ENCODE assay signal across 20 mouse cellular contexts in genomic region chr3:137608918-137609435, GRCm38 (mm10). TPM values are rescaled to one million over a fixed set of nuclear protein-coding genes. Genes with fewer than 3 reads are reported as not detected.
DNase-seq lines count a peak whose midpoint lies in the region; ATAC-seq lines count a peak whose summit lies in the region.
"Had no signal": no experiment of that assay in that cellular context is flagged by ENCODE, and none has a peak within 500 bp of the region (broad histone marks: within the 10 kb centered on the region; RNA-seq: fewer than 3 reads in every experiment).

No protein-coding gene starts in this region.

- ATAC-seq in frontal cortex, adult (ENCODE audit: low TSS enrichment), result peak; percentile 95
- 0 out of 2 replicates have a peak, but pooled peaks have one; percentile 19 for ATAC-seq in liver, embryonic 16.5 days (ENCODE audit: low read depth)
- ATAC-seq in common myeloid progenitor, adult 5-6 weeks (replicated peaks; ENCODE audit: low read depth, poor library complexity, severe bottlenecking), result 0 out of 2 replicates have a peak, but pooled peaks have one; percentile 39
- no peak for ATAC-seq in CD4-positive, CD25-positive, alpha-beta regulatory T cell, adult 4 months
- ATAC-seq in forebrain, embryonic 14.5 days, result no peak
- ATAC-seq: forebrain, embryonic 15.5 days had no signal

- H3K4me1 ChIP-seq in liver, embryonic 16.5 days (ENCODE audit: control insufficient read depth, low read depth, low read length), result no peaks in the 10 kb centered on the region; the same call in 1 of the 2 replicates
- H3K4me1 ChIP-seq in forebrain, embryonic 14.5 days (ENCODE audit: control insufficient read depth, insufficient read depth, low read length), result no peaks in the 10 kb centered on the region
- H3K4me1 ChIP-seq: embryonic facial prominence, embryonic 15.5 days; forebrain, embryonic 10.5 days; forebrain, embryonic 15.5 days; heart, embryonic 13.5 days; hindbrain, embryonic 15.5 days had no signal

- H3K4me3 ChIP-seq in liver, embryonic 16.5 days (ENCODE audit: low read depth, low read length), result no peak overlapping the region
- no peak overlapping the region for H3K4me3 ChIP-seq in forebrain, embryonic 14.5 days (ENCODE audit: low read depth, low read length)
- H3K4me3 ChIP-seq: embryonic facial prominence, embryonic 15.5 days; erythroblast, embryonic 14.5 days; forebrain, embryonic 10.5 days; forebrain, embryonic 15.5 days; heart, embryonic 13.5 days; hindbrain, embryonic 15.5 days had no signal

- WGBS in liver, embryonic 16.5 days (ENCODE audit: insufficient replicate concordance), result 57% methylated on average over 1 of the region's 1 CpGs
- WGBS in forebrain, embryonic 14.5 days, result 84% methylated on average over 1 of the region's 1 CpGs

- H3K4me2 ChIP-seq in liver, embryonic 16.5 days (ENCODE audit: low read depth, low read length), result no peak overlapping the region
- H3K4me2 ChIP-seq in forebrain, embryonic 14.5 days (ENCODE audit: low read length), result no peak overlapping the region
- H3K4me2 ChIP-seq: embryonic facial prominence, embryonic 15.5 days; forebrain, embryonic 15.5 days; heart, embryonic 13.5 days; hindbrain, embryonic 15.5 days had no signal

- no peaks in the 10 kb centered on the region for H3K36me3 ChIP-seq in liver, embryonic 16.5 days (ENCODE audit: control insufficient read depth, insufficient read depth)
- H3K36me3 ChIP-seq in forebrain, embryonic 14.5 days (ENCODE audit: control insufficient read depth, insufficient read depth, low read length), result no peaks in the 10 kb centered on the region
- H3K36me3 ChIP-seq: embryonic facial prominence, embryonic 15.5 days; forebrain, embryonic 10.5 days; forebrain, embryonic 15.5 days; heart, embryonic 13.5 days; hindbrain, embryonic 15.5 days had no signal

- no peak overlapping the region for H3K27ac ChIP-seq in liver, embryonic 16.5 days (ENCODE audit: low read length)
- no peak overlapping the region for H3K27ac ChIP-seq in forebrain, embryonic 14.5 days (ENCODE audit: low read depth, low read length)
- H3K27ac ChIP-seq: embryonic facial prominence, embryonic 15.5 days; forebrain, embryonic 10.5 days; forebrain, embryonic 15.5 days; heart, embryonic 13.5 days; hindbrain, embryonic 15.5 days had no signal

- no peaks in the 10 kb centered on the region for H3K27me3 ChIP-seq in liver, embryonic 16.5 days (ENCODE audit: control insufficient read depth, insufficient read depth, low read depth, low read length)
- H3K27me3 ChIP-seq in forebrain, embryonic 14.5 days (replicated peaks; ENCODE audit: control insufficient read depth, insufficient read depth, low read length), result no peaks in the 10 kb centered on the region
- H3K27me3 ChIP-seq: embryonic facial prominence, embryonic 15.5 days; forebrain, embryonic 15.5 days; heart, embryonic 13.5 days; hindbrain, embryonic 15.5 days had no signal

- H3K9ac ChIP-seq in liver, embryonic 16.5 days (ENCODE audit: low read depth, low read length), result no peak overlapping the region
- H3K9ac ChIP-seq in forebrain, embryonic 14.5 days (ENCODE audit: low read length), result no peak overlapping the region
- H3K9ac ChIP-seq: embryonic facial prominence, embryonic 15.5 days; forebrain, embryonic 15.5 days; heart, embryonic 13.5 days; hindbrain, embryonic 15.5 days had no signal

- no peaks in the 10 kb centered on the region for H3K9me3 ChIP-seq in liver, embryonic 16.5 days (replicated peaks; ENCODE audit: control insufficient read depth, low read length)
- no peaks in the 10 kb centered on the region for H3K9me3 ChIP-seq in forebrain, embryonic 14.5 days (replicated peaks; ENCODE audit: control insufficient read depth, low read length)
- H3K9me3 ChIP-seq: embryonic facial prominence, embryonic 15.5 days; forebrain, embryonic 10.5 days; forebrain, embryonic 15.5 days; heart, embryonic 13.5 days; hindbrain, embryonic 15.5 days had no signal

- DNase-seq in frontal cortex, postnatal 14 days (ENCODE audit: low spot score in 2 of 2), result no peak
- DNase-seq in liver, result no peak
- no peak for DNase-seq in forebrain, embryonic 14.5 days (ENCODE audit: low spot score)
- DNase-seq: adrenal gland, postnatal 10 days; cerebellum, adult 18-20 months; cerebellum, adult 9-11 months; cerebellum, postnatal 36 days; embryo, embryonic 11 days; gastrocnemius, postnatal 25 days; heart, postnatal 36 days had no signal

RNA-seq across cellular contexts. Expression of gene Ddit4l, which starts 12.4 kb away (rescaled TPM):
- 0.97 and 1.4 TPM in 2 replicates for polyA plus RNA-seq in liver, embryonic 16.5 days (2015; fragmentation: Nextera tagmentation; extraction: Ambion mirVana)
- total RNA-seq in common myeloid progenitor, adult 5-6 weeks (2017), result 0.24 TPM in 1 of 2 replicates, not detected in the other
- not detected for polyA plus RNA-seq in CD4-positive, CD25-positive, alpha-beta regulatory T cell, adult 4 months (2017; shearing (Covaris generic))
- polyA plus RNA-seq in forebrain, embryonic 14.5 days (2014; fragmentation: Nextera tagmentation; extraction: Ambion mirVana), result 8.3 and 10.8 TPM in 2 replicates
- polyA plus RNA-seq: erythroblast, embryonic 14.5 days had no signal

Comparison
In these comparisons a context has a peak if more than half of its experiments do, and no peak if none do; other contexts are left out.
1. ATAC-seq: peak in frontal cortex, adult (single experiment), liver, embryonic 16.5 days (single experiment) and common myeloid progenitor, adult 5-6 weeks (single experiment); none in CD4-positive, CD25-positive, alpha-beta regulatory T cell, adult 4 months (single experiment) and forebrain, embryonic 14.5 days (single experiment).